Mouse (Mus musculus) hematopoietic stem cell, adult 5-6 weeks (primary cell): ENCODE results near the gene March4. TPM values are rescaled to one million over a fixed set of nuclear protein-coding genes. Genes with fewer than 3 reads are reported as not detected.
A peak's percentile ranks its signal among the peaks of the same experiment; 100 is the strongest.

Experiments
- ATAC-seq, 2 experiments: fragments of 125-278 bp in 1 of 2; replicated peaks in 1 of 2; 2 replicates each; pipeline ENCODE4 v1.8.0; 2016 to 2017; ENCODE audit warnings: inconsistent platforms in 2 of 2, mild to moderate bottlenecking in 2 of 2, moderate number of reproducible peaks in 2 of 2, low read depth in 1 of 2, moderate TSS enrichment in 1 of 2; ENCODE audit not compliant: low FRiP score in 2 of 2, poor library complexity in 2 of 2, severe bottlenecking in 2 of 2, insufficient read depth in 1 of 2, low TSS enrichment in 1 of 2
- total RNA-seq: library from RNA; stranded (forward); fragments of 172-1452, 232-1000 nt; gene quantifications from 2 replicates; pipeline ENCODE4 v1.2.3, GENCODE M21; 2017

The March4 gene
- 0.13 TPM in 1 of 2 replicates, not detected in the other for total RNA-seq

DNA sequence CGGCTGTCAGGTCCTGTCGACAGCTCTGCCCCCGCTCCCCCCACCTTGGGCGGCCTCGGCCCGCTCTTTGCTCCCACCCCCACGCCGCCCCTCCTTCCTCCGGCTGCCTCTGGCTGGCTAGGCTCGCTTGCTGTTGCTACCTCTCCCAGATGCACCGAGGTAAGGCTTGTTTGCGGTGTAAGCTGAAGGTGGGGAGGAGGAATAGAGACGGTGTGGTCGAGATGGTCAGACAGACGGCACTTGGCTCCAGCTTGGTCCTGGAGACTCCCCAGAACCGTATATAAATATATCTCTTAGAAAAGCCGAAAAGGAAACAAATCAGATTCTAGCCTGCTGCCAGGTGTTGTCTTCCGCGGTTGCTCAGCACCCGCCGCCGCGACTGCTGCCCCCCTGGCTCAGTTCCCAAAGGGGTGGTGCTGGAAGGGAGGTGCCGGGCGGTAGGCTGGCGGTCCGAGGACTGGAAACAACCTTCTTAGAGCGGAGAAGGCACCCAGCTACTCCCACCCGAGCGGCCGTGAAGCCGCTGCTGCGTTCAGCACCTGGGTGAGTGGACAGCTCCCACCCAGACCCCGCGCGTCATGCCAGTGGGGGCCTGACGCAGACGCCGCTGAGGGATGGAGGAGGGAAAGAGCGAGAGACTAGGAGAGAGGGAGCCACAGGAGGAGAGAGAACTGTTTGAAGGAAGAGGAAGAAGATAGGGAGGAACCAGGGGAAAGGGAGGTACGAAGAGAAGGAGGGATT lies at the start of gene March4:
Gene March4, minus strand, starts transcription at position 320 of the 741 bp plus-strand sequence.
- ATAC-seq: peak; percentile 77 to 87

DNA sequence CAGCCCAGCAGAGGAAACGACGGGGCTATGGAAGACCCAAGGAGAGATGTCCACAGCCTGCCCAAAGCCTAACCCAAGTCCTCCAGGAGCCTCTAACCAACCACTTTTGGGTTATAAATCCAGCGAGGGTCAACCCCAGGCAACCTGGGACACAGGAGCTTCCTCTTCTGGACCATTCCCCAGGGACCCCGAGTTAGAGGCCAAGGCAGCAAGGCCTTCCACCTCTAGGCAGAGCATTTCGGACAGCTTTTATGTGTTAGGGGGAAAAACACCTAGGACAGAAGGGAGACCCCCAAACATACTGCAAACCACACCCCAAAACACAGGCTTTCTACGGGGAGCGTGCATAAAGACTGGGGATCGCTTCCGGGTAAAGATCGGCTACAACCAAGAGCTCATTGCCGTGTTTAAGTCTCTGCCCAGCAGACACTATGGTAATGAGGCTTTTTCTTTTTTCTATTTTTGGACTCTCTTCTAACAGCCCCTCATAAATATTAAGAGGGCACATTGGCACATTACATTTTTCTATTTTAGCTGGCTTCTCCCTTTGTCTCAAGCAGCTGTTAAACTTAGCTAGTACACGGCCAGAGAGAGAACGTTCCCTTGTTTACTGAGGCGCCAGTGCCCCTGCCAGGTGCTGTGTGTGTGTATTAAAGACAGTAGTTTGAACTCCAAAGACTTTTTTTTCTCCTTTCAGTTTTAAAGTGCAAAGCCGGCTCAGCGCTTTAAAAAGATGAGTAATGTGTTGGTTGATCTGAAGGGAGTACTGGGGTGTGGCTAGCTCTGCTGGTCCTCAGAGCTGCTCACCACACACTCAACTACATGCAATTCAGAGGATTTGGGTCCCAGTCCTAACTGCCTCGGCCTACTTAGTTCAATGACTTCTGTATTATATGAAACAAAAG lies 49.5 kb upstream of the March4 start:
- ATAC-seq: no peak

DNA sequence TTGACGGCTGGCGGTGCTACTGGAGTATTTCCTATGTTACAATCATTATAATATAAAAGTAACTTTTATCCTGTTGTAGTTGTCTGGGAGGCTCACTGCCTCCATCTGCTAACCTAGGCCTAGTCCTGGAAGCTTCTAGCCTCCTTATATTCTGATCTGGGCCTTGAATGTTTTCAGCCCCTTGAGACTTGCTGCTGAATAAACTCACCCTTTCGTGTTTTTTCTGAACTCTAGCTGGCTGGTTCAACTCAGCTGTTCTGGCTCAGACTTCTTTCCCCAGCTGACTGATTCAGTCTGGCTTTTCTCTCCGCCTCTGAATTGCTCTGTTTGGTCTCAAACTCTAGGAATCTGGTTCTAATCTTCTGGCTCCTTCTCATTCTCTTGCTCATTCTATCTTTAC lies 47.2 kb upstream of the March4 start:
- no peak for ATAC-seq

DNA sequence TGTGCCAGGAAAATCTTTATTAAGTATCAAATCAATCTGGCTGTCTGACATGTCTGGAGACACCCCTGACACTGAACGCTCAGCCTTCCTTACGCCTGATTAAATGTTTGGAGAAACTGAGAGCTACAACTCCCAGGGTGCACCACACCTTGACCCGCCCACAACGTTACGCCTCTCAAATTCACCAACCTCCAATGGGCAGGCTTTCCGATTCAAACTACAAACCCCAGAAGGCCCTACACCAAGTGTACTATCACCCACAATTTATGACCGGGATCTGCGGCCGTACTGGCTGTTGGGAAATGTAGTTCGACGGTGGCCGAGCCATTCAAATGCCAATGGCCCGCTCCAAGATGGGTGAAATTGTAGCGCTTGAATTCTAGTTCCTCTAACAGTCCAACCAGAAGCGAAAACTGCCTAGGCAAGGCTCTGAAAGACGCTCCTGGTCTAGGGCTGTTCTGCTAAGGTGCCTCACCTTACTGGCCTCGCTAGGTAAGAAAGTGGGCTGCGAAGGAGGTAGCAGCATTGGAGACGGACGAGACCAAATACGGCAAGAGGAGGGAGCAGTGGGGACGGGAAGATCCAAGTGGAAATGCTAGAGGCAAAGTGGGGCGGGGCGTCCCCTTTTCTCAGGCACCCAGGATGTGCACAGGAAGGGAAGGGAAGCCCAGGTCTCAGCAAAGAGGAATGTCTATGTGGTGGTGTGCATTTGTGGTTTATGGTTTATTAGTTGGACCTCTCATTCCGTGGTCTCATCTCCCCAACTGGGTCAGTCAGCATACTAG lies 46.4 kb upstream of the March4 start, which contains the start of gene Smarcal1:
Gene Smarcal1, plus strand, starts transcription at position 305 of the 785 bp plus-strand sequence.
- peak; percentile 98 to 100 for ATAC-seq

DNA sequence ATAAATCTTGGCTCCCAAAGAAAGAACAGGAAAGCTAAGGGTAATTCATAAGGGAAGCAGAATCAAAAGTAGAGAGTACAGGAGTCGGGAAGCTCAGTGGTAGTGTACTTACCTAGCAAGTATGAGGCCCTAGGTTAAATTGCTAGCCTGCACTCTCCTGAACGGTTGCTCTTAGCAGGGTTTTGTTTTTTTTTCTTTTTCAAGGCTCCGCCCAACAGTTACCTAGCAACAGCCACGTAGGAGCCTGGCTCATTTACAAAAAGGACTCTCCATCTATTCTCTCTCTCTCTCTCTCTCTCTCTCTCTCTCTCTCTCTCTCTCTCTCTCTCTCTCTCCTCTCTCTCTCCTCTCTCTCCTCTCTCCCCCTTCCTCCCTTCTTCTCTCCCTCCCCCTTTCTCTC lies 42.1 kb upstream of the March4 start:
- no peak for ATAC-seq

DNA sequence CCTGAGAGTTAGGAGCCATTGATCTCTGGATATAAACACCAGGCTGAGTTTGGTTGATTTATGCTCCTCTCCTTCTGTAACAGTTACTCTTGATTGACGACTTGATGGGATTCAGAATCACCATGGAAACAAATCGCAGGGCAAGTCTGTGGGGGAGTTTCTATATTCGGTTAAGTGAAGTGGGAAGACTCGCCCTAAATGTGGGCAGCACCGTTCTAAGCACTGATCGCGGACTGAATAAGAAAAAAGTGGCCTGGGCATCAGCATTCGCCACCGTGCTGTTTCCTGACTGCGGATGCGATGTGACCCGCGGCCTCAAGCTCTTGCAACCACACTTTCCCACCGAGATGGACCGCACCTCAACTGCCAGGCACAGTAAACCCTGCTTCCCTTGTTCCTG lies 41.6 kb upstream of the March4 start:
- ATAC-seq: no peak

DNA sequence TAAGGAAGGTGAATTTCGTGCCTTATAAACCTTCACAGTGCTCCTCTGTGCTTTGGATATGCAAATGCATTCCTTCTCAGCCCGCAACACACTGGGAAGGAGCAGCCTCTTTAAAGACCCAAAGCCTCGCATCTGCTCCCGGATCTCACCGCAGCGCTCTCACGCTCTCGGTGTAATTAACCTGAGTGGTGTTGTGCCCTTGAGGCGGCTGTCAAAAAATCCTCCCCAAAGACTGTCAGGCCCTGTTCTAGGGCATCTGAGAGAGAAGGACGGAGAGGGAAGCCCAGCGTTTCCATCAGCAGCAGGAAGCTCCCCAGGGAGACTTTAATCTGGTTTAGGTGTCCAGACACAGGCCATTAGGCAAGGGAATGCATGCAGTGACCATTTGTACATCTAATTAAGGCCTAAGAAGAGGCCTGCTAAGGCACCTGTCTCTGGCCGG lies 40.8 kb upstream of the March4 start:
- no peak for ATAC-seq

DNA sequence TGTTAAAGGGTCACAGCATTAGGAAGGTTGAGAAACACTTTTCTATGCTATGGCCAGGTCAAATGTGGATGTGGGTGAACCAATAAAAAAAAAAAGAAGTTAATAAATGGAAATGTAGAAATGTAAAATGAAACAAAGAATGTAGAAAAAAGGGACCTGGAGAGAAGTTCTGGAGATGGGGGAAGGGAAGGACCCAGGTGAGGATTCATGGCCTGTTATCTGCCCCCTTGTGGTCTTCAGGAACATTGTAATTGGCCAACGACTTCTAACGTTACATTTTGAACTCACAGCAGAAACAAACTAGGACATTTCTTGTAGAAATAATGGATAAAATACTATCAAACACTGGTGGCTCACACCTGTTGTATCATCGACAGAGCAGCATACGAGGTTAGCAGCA lies 38.4 kb upstream of the March4 start:
- ATAC-seq: 0 out of 4 replicates have a peak, but pooled peaks of 1 of the 2 experiments have one; percentile 28

DNA sequence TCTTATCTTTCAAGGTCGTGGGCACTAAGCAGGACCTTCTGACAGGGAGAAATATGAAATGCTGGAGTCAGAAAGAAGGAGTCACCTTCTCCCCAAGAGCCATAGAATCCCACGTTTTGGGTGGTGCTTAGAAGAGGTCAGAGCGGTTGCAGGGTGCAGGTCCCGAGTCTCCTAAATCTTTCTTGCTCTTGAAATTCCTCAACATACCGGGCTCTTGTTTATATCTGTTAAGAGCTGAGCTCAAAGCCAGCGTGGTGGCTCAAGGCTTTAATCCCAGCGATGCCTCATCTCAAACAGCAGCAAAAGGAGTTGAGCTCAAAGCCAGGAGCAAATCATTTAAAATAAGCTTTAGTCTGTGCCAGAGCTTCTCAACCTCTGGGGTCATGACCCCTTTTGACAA lies 37.9 kb upstream of the March4 start:
- no peak for ATAC-seq

DNA sequence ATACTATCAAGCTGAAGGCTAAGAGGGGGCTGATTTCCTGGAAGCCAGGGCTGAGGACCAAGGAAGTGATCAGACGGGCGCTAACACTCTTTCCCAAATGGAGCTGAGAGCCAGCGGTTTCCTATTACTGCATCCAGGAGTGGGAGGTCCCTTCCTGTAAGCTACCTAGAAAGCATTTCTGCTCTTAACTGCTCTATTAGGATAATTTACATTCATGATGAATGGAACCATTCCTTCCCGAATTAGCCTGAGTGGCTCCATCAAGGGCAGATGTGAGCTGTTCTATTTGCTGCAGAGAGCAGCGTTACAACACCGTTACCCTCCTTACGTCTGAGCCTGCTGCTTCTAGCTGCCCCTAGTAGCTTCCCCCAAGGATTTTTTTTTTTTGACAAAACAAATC lies 37.3 kb upstream of the March4 start:
- ATAC-seq: no peak

DNA sequence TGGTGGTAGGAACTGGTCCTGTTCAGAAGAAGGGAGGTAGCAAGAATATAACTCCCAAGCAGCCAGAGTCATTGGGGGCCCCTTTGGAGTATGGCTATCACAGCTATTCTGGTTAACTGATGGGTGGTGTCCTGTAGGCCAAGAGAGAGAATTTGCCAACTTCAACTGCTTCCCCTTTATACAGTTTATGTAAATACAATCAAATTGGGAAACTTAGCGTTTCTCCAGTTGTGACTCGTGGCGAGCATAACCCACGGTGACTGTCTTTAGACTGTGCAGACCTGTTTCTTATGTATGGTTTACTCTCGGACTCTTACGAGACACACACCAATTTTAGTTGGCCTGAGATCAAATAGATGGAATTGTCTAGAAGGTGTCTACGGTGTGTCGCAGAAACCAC lies 32.0 kb upstream of the March4 start:
- no peak for ATAC-seq

DNA sequence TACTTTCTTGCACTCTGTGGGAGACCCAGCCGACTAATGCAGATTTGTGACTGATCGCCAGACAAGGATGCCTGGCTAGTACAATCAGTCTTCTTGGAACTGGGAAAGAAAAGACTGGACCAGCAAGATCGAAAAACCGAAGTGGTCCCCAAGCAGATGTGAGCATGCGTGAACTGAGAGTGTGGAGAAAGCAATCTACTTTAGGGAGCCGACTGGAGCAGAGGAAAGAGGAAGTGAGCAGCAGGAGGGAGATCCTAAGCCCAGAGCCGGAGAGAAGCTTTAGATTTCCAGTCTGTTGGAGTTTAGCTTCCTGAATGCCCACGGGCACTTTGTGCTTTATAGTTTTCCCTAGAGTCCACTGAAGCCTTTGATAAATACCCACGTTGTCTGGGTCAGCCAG lies 30.3 kb upstream of the March4 start:
- no peak for ATAC-seq

DNA sequence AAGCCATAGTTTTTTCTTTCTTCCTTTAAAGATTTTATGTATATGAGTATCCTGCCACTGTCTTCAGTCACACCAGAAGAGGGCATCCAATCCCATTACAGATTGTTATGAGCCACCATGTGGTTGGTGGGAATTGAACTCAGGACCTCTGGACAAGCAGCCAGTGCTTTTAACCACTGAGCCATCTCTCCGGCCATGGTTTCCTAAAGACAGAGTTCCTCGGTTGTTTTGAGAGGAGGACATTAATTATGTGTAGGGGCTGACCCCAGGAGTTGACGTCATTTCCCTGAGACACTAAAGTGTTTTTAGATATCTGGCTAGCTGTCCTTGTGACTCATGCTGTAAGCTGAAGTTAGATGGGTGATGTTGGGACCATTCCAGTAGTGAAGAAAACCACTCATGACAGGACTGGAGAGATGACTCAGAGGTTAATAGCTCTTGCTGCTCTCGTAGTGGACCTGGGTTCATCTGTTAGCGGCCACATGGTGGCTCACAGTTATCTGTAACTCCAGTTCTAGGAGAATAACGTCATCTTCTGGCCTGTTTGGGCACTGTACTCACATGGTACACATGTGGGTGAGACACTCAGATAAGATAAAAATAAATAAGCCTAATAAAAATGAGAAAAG lies 27.7 kb upstream of the March4 start:
- ATAC-seq: no peak

DNA sequence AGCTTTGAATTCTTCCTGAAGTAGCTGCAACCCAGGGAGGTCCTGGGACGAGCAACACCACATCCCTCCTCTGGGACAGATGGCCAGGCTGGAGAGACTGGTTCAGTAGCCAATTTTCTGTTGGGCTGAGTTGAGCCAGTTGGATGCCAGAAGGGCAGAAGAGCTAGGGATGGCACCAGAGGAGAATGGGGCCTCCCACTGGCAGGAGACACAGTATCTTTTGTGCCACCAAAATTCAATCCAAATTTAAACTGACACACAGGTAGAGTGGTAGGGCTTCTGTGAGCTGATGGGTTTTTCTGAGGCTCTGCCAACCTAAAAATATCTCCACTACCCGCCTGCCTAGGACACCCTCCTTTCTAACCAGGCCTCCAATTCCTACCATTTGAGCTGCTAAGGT lies 21.9 kb upstream of the March4 start:
- no peak for ATAC-seq

DNA sequence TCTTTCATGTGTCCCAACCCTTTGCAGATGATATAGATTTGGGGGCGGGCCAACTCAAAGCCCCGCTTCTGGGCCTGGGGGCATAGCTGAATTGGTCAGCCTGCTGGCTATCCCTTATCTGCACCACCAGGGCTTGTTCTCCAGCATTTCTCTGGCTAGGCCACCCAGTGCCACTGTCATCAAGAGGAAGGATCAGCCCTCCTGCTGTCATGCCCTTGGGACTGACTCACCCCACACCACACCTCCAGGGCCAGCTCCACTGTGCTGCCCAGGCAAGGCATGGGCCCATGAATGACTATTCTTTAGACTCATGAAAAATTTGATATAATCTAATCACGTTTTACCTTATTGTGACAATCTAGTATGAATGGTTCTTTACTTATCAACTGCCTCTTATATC lies 19.7 kb upstream of the March4 start:
- ATAC-seq: no peak

DNA sequence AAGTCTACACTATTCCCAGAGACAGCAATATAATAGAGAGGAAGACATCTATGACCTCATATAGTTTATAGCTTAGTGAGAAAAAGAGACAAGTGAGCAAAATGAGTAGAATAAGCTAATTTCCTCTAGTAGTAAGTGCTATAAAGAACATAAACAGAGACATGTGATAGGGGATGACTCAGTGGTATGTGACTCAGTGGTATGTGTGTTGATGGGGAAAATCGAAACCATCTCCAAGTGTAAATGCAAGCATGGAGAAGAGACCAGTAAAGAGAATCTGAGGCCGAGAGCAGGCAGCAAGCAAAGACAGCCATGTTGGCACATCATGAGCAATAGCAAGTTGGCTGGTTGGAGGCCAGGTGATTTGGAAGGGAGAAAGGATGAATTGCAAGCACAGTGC lies 13.6 kb upstream of the March4 start:
- ATAC-seq: no peak

DNA sequence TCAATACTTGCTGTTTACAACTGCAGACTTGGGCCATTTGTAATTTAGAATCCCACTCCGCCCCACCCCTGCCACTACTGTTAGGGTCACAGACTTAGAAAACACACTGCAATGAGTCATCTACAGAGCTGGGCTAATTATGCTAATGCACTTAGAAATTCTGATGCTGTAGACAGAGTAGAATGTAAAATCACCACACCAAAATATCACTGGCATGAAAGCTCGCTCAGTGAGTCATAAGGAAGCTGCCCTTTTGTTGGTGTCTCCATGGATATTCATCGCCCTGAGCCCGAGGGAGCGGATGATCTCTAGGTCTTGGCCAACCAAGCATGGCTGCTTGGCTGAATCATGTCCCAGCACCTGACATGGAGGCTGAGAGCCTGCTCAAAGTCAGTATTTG lies 1.5 kb upstream of the March4 start:
- no peak for ATAC-seq
